Mouse (Mus musculus) olfactory bulb, adult 2 months (tissue): ENCODE measurements at regions not wholly inside any gene's neighbourhood (a gene's known extent, or its start where the extent isn't known, plus 50 kb on each side); places are given as distances from the start of the nearest gene placed in this dataset.

Experiments
- CTCF ChIP-seq: fragments of 200-500 bp; IDR thresholded peaks from 2 replicates; pipeline ENCODE4 v1.5.1; 2012; ENCODE audit warnings: low read depth, mild to moderate bottlenecking, low read length, moderate library complexity; ENCODE audit not compliant: insufficient read depth
- POLR2A ChIP-seq: fragments of 200-500 bp; IDR thresholded peaks from 2 replicates; pipeline ENCODE4 v1.6.1; 2012; ENCODE audit warnings: mild to moderate bottlenecking, low read depth, low read length, moderate library complexity; ENCODE audit not compliant: insufficient read depth

- no peak for TF ChIP-seq POLR2A
- TF ChIP-seq CTCF, result no peak
Observed at GRCm38 (mm10) chr17:10095841-10096301, 223.8 kb downstream of the Qk start.
